Mouse (Mus musculus): ENCODE measurements around the gene Tamm41.

Tamm41 gene

GRCm38 (mm10) chr6:114970895-114971294, 66.8 kb downstream of the Tamm41 start:
- DNase-seq, result no peak

- no peak for DNase-seq
These were observed 67.3 kb downstream of the Tamm41 start for GRCm38 (mm10) chr6:114970386-114970785.

GRCm38 (mm10) chr6:114969213-114970120, 68.2 kb downstream of the Tamm41 start, which contains the start of gene Vgll4:
Gene Vgll4 (minus strand): TSS chr6:114969994.
- DNase-seq, result peak; percentile 65

GRCm38 (mm10) chr6:114968361-114969212, 69.1 kb downstream of the Tamm41 start:
- peak; percentile 88 for DNase-seq

- peak; percentile 11 for DNase-seq
These were observed 70.1 kb downstream of the Tamm41 start for GRCm38 (mm10) chr6:114967623-114968022.

- no peak for DNase-seq
These were observed 71.1 kb downstream of the Tamm41 start for GRCm38 (mm10) chr6:114966396-114967154.

- DNase-seq, result no peak
These were observed 71.9 kb downstream of the Tamm41 start for GRCm38 (mm10) chr6:114965802-114966201.

- no peak for DNase-seq
These were observed 72.3 kb downstream of the Tamm41 start for GRCm38 (mm10) chr6:114965396-114965795.

- DNase-seq, result no peak
These were observed 73.4 kb downstream of the Tamm41 start for GRCm38 (mm10) chr6:114964235-114964634.

GRCm38 (mm10) chr6:114963636-114964035, 74.0 kb downstream of the Tamm41 start:
- DNase-seq, result no peak

- no peak for DNase-seq
These were observed 76.2 kb downstream of the Tamm41 start for GRCm38 (mm10) chr6:114961276-114962068.

- no peak for DNase-seq
These were observed 78.7 kb downstream of the Tamm41 start for GRCm38 (mm10) chr6:114959012-114959398.

- no peak for DNase-seq
These were observed 79.2 kb downstream of the Tamm41 start for GRCm38 (mm10) chr6:114958249-114959011.

- no peak for DNase-seq
These were observed 79.9 kb downstream of the Tamm41 start for GRCm38 (mm10) chr6:114957756-114958155.

- DNase-seq, result no peak
These were observed 83.2 kb downstream of the Tamm41 start for GRCm38 (mm10) chr6:114954496-114954895.

Measured in lung, postnatal 14 days (tissue).